Mouse (Mus musculus) hindbrain, embryonic 13.5 days (tissue): Measurements from ENCODE around the gene Hist1h3f. TPM values are rescaled to one million over a fixed set of nuclear protein-coding genes. Genes with fewer than 3 reads are reported as not detected.

ENCODE experiments used
- ATAC-seq: fragments of 200-750 bp; cut with Nextera tagmentation; 2 replicates; pipeline ENCODE4 v1.8.0; 2017; ENCODE audit warnings: moderate TSS enrichment; ENCODE audit not compliant: low FRiP score
- H3K27ac ChIP-seq: fragments of 300-500 bp; sonication (generic); 2 replicates; pipeline ENCODE4 v1.5.1; 2015; ENCODE audit warnings: inconsistent platforms, mild to moderate bottlenecking, moderate library complexity
- H3K27me3 ChIP-seq: fragments of 300-500 bp; sonication (generic); 2 replicates; pipeline ENCODE4 v1.6.1; 2015; ENCODE audit warnings: mild to moderate bottlenecking, inconsistent platforms
- H3K36me3 ChIP-seq: fragments of 300-500 bp; sonication (generic); 2 replicates; pipeline ENCODE4 v1.6.1; 2015; ENCODE audit warnings: mild to moderate bottlenecking, inconsistent platforms
- H3K4me1 ChIP-seq: fragments of 300-500 bp; sonication (generic); replicated peaks from 2 replicates; pipeline ENCODE4 v1.6.1; 2015; ENCODE audit warnings: inconsistent platforms
- H3K4me2 ChIP-seq: fragments of 300-500 bp; sonication (generic); 2 replicates; pipeline ENCODE4 v1.6.1; 2015; ENCODE audit warnings: inconsistent platforms, mild to moderate bottlenecking, moderate library complexity
- H3K4me3 ChIP-seq: fragments of 300-500 bp; sonication (generic); 2 replicates; pipeline ENCODE4 v1.5.1; 2015; ENCODE audit warnings: mild to moderate bottlenecking, inconsistent platforms
- H3K9ac ChIP-seq: fragments of 300-500 bp; sonication (generic); 2 replicates; pipeline ENCODE4 v1.6.1; 2015; ENCODE audit warnings: mild to moderate bottlenecking, inconsistent platforms
- H3K9me3 ChIP-seq: fragments of 300-500 bp; sonication (generic); 2 replicates; pipeline ENCODE4 v1.6.1; 2016; ENCODE audit warnings: inconsistent platforms
- WGBS: fragments of 180-500 bp; shearing (Covaris S2); methylation state at CpG from one replicate; pipeline ENCODE4 v1.1.7; 2015; 5-methylcytosine and 5-hydroxymethylcytosine counted together
- polyA plus RNA-seq: library from polyadenylated mRNA; unstranded; fragments of >200 nt; fragmentation: Nextera tagmentation; extraction: Ambion mirVana; gene quantifications from 2 replicates; pipeline ENCODE4 v1.2.1, GENCODE M21; 2015

Hist1h3f gene
- polyA plus RNA-seq, 1 experiment from 2014 or later, result 0.38 TPM

DNA sequence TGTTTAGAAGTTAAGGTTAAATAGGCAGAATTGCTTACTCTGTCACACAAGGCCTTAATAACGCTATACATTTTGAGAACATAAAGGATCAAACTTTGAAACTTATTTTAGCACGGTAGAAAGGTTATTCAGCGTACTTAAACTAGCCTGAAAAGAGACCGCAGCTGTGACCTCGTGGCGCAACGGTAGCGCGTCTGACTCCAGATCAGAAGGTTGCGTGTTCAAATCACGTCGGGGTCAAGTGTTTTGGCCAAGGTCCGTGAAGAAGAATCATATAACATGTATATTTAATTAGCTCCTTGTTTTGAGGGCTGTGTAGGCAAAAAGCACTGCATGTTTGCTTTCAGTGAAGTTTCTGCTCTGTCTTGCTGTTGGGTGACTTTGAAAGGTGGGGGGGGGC, 37.5 kb upstream of the Hist1h3f start:
- Histone ChIP-seq H3K9ac (no peak overlapping the region), H3K4me3 (no peak overlapping the region; the same call in 1 of the 2 replicates), H3K4me1 (peaks cover 13% of the 10 kb centered on the region; the same call in 1 of the 2 replicates), H3K27me3 (peaks cover 19% of the 10 kb centered on the region), H3K4me2 (peak overlapping the region; percentile 39; the same call in 1 of the 2 replicates), H3K27ac (no peak overlapping the region), H3K36me3 (no peaks in the 10 kb centered on the region), H3K9me3 (no peaks in the 10 kb centered on the region)
- ATAC-seq, result no peak
- WGBS, result 4% methylated on average over 13 of the region's 13 CpGs

- no peak for ATAC-seq
- Histone ChIP-seq H3K27me3 (peaks cover 15% of the 10 kb centered on the region), H3K4me3 (no peak overlapping the region), H3K27ac (no peak overlapping the region), H3K4me1 (peaks cover 13% of the 10 kb centered on the region; the same call in 1 of the 2 replicates), H3K9me3 (no peaks in the 10 kb centered on the region), H3K4me2 (no peak overlapping the region), H3K9ac (no peak overlapping the region), H3K36me3 (no peaks in the 10 kb centered on the region)
- WGBS, result 16% methylated on average over 14 of the region's 14 CpGs
Observed at GRCm38 (mm10) chr13:23506819-23507515, 36.9 kb upstream of the Hist1h3f start.

DNA sequence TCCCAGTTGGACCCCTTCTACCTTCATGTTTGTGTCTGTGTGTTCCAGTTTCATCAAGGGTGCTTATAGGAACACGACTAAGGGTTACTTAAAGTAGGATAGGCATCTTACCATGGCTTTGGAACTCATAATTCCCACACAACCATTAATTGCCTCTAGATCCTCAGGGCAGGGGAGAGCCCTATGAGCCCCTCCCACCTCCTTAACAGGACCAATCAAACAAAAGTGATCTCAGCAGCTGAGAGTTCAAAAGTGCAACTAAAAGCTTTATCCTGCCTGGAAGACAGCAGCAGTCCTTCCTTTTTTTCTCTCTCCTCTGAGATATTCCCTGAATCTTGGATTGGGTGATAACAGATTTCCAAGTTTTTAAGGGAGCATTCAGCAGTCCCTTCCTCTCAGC, 33.7 kb upstream of the Hist1h3f start:
- Histone ChIP-seq H3K36me3 (no peaks in the 10 kb centered on the region), H3K9me3 (no peaks in the 10 kb centered on the region), H3K4me3 (no peak overlapping the region), H3K4me1 (peaks cover 9% of the 10 kb centered on the region; the same call in 1 of the 2 replicates), H3K4me2 (no peak overlapping the region), H3K27me3 (peaks cover 9% of the 10 kb centered on the region), H3K27ac (no peak overlapping the region), H3K9ac (no peak overlapping the region)
- ATAC-seq, result no peak
- WGBS, result 53% methylated on average over 1 of the region's 1 CpGs

DNA sequence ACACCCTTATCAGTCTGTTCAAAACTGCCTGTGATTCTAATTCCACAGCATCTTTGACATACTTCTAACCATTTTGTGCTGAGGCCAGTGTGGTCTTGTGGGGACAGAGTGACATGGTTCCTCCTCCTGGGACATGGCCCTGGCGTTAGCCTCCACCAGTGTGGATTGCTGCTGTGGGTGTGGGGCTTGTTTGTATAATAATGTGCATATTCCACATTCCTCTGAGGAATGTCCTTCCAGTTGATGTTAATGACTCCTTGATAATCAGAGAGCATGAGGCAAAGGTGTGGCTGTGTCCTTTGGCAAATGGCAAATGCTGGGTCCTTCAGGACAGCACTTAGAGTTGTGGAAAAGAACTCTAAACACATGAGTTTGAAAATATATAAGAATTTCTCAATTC, 30.3 kb upstream of the Hist1h3f start:
- H3K27ac ChIP-seq, result no peak overlapping the region
- H3K4me1 ChIP-seq, result peaks cover 4% of the 10 kb centered on the region
- ATAC-seq, result no peak
- no peaks in the 10 kb centered on the region for H3K9me3 ChIP-seq
- no peaks in the 10 kb centered on the region for H3K36me3 ChIP-seq
- no peak overlapping the region for H3K4me2 ChIP-seq
- H3K4me3 ChIP-seq, result no peak overlapping the region
- no peak overlapping the region for H3K9ac ChIP-seq
- H3K27me3 ChIP-seq, result no peaks in the 10 kb centered on the region
- WGBS, result 90% methylated on average over 1 of the region's 1 CpGs

DNA sequence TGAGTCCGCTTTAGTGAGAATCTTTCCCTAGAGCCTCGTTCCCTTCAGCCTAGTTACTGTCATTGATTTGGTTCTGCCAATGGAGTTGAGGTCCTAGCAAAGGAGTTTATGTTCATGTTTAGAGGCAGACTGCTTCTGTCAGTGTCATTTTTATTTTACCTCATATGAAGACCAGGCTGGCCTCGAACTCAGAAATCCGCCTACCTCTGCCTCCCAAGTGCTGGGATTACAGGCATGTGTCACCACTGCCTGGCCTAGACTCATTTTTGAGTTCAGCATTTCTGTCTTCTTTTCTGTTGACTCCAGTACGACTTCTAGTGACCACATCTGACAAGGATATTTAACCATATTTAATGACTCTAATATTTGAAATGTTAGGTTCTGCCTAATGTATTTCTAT, 28.6 kb upstream of the Hist1h3f start:
- H3K4me3 ChIP-seq, result no peak overlapping the region
- no peak overlapping the region for H3K27ac ChIP-seq
- peaks cover 9% of the 10 kb centered on the region for H3K4me1 ChIP-seq
- H3K27me3 ChIP-seq, result no peaks in the 10 kb centered on the region
- WGBS, result 77% methylated on average over 5 of the region's 5 CpGs
- H3K36me3 ChIP-seq, result no peaks in the 10 kb centered on the region
- H3K9me3 ChIP-seq, result no peaks in the 10 kb centered on the region
- ATAC-seq, result no peak
- no peak overlapping the region for H3K4me2 ChIP-seq
- no peak overlapping the region for H3K9ac ChIP-seq

GRCm38 (mm10) chr13:23515826-23516620, 27.8 kb upstream of the Hist1h3f start:
- Histone ChIP-seq H3K27me3 (no peaks in the 10 kb centered on the region), H3K9me3 (no peaks in the 10 kb centered on the region), H3K9ac (peak overlapping the region; percentile 56), H3K4me2 (peak overlapping the region; percentile 56), H3K4me3 (peak overlapping the region; percentile 46), H3K36me3 (no peaks in the 10 kb centered on the region), H3K4me1 (peaks cover 9% of the 10 kb centered on the region), H3K27ac (no peak overlapping the region)
- no peak for ATAC-seq
- WGBS, result 55% methylated on average over 15 of the region's 15 CpGs

GRCm38 (mm10) chr13:23516822-23517602, 26.8 kb upstream of the Hist1h3f start:
- Histone ChIP-seq H3K4me3 (peak overlapping the region; percentile 46), H3K9ac (peak overlapping the region; percentile 53; the same call in 1 of the 2 replicates), H3K9me3 (no peaks in the 10 kb centered on the region), H3K4me2 (peak overlapping the region; percentile 74), H3K4me1 (peaks cover 9% of the 10 kb centered on the region), H3K36me3 (no peaks in the 10 kb centered on the region), H3K27me3 (no peaks in the 10 kb centered on the region), H3K27ac (peak overlapping the region; percentile 66; the same call in 1 of the 2 replicates)
- peak; percentile 74 for ATAC-seq
- WGBS, result 0% methylated on average over 19 of the region's 19 CpGs

- no peaks in the 10 kb centered on the region for H3K9me3 ChIP-seq
- peak overlapping the region; percentile 46 for H3K4me3 ChIP-seq
- H3K4me1 ChIP-seq, result peaks cover 9% of the 10 kb centered on the region
- peak overlapping the region; percentile 74 for H3K4me2 ChIP-seq
- no peaks in the 10 kb centered on the region for H3K27me3 ChIP-seq
- under 1% methylated on average over 27 of the region's 27 CpGs for WGBS
- H3K36me3 ChIP-seq, result no peaks in the 10 kb centered on the region
- peak overlapping the region; percentile 66; the same call in 1 of the 2 replicates for H3K27ac ChIP-seq
- peak; percentile 91 for ATAC-seq
- H3K9ac ChIP-seq, result peak overlapping the region; percentile 53; the same call in 1 of the 2 replicates
Observed at GRCm38 (mm10) chr13:23517603-23518294, 26.1 kb upstream of the Hist1h3f start.

DNA sequence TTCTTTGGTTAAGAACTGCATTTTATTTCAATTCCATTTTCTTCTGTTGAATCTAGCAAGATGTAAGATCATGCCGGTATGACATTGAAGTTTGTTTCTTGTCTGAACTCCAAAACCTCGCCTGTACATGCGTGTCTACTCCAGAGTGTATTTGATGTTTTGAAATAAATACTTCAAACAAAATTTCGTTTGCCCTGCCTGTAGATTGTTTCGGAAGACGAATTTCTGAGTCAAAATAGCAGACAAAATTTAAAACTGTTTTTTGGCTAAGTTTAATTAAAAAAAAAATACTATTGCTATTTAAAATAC, 25.6 kb upstream of the Hist1h3f start:
- no peaks in the 10 kb centered on the region for H3K27me3 ChIP-seq
- WGBS, result 1% methylated on average over 6 of the region's 6 CpGs
- H3K27ac ChIP-seq, result no peak overlapping the region
- H3K4me3 ChIP-seq, result peak overlapping the region; percentile 46
- peaks cover 9% of the 10 kb centered on the region for H3K4me1 ChIP-seq
- ATAC-seq, result no peak
- no peaks in the 10 kb centered on the region for H3K36me3 ChIP-seq
- no peaks in the 10 kb centered on the region for H3K9me3 ChIP-seq
- H3K9ac ChIP-seq, result no peak overlapping the region
- H3K4me2 ChIP-seq, result peak overlapping the region; percentile 74

GRCm38 (mm10) chr13:23518885-23519284, 25.0 kb upstream of the Hist1h3f start:
- Histone ChIP-seq H3K4me2 (peak overlapping the region; percentile 74), H3K9me3 (no peaks in the 10 kb centered on the region), H3K27me3 (no peaks in the 10 kb centered on the region), H3K27ac (no peak overlapping the region), H3K9ac (no peak overlapping the region), H3K4me3 (peak overlapping the region; percentile 37), H3K36me3 (no peaks in the 10 kb centered on the region), H3K4me1 (peaks cover 9% of the 10 kb centered on the region)
- under 1% methylated on average over 6 of the region's 6 CpGs for WGBS
- no peak for ATAC-seq

DNA sequence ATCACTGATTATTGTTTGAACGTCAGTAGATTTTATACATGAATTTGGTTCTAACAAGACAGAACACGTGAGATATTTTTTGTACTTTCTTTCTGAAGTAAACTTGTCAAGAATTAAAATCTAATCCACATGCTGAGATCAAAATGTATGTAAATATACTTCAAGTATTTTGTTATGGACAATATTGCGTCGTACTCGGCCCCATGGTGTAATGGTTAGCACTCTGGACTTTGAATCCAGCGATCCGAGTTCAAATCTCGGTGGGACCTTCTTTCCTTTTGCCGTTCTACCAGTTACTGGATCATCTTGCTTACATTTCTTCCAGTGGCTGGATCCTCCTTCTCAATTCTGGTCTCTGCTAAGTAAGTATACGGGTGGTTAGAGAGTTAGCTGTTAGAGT, 24.4 kb upstream of the Hist1h3f start:
- H3K9me3 ChIP-seq, result no peaks in the 10 kb centered on the region
- H3K9ac ChIP-seq, result no peak overlapping the region
- H3K27me3 ChIP-seq, result no peaks in the 10 kb centered on the region
- peak overlapping the region; percentile 74 for H3K4me2 ChIP-seq
- WGBS, result under 1% methylated on average over 10 of the region's 10 CpGs
- 0 out of 2 replicates have a peak, but pooled peaks have one; percentile 14 for ATAC-seq
- no peak overlapping the region for H3K27ac ChIP-seq
- H3K4me3 ChIP-seq, result peak overlapping the region; percentile 37
- H3K36me3 ChIP-seq, result no peaks in the 10 kb centered on the region
- peaks cover 9% of the 10 kb centered on the region for H3K4me1 ChIP-seq
